ENCODE assay signal across 8 mouse cellular contexts in genomic region chr4:104514568-104515000, GRCm38 (mm10).
DNase-seq lines count a peak whose midpoint lies in the region; ATAC-seq and TF ChIP-seq lines count a peak whose summit lies in the region.

No protein-coding gene starts in this region.

- no peaks in the 10 kb centered on the region for H3K27me3 ChIP-seq in forebrain, embryonic 16.5 days (replicated peaks; ENCODE audit: control insufficient read depth, insufficient read depth, low read length)
- H3K27me3 ChIP-seq in liver, adult 2 months (ENCODE audit: control insufficient read depth, insufficient read depth, low read length), result no peaks in the 10 kb centered on the region

- no peaks in the 10 kb centered on the region for H3K79me2 ChIP-seq in liver, adult 2 months (ENCODE audit: control insufficient read depth, insufficient read depth, low read length)

- no peak overlapping the region for H3K9ac ChIP-seq in forebrain, embryonic 16.5 days (replicated peaks; ENCODE audit: low read depth, low read length)
- peak overlapping the region; percentile 26; the same call in 1 of the 2 replicates for H3K9ac ChIP-seq in liver, adult 2 months (ENCODE audit: low read depth, low read length)

- 2% methylated on average over 10 of the region's 10 CpGs for WGBS in forebrain, embryonic 16.5 days
- 2% methylated on average over 9 of the region's 10 CpGs for WGBS in liver, adult 2 months

- peak; percentile 58 for ATAC-seq in forebrain, embryonic 16.5 days

- H3K4me3 ChIP-seq in bone marrow macrophage, adult 2 months (ENCODE audit: insufficient read depth, low read length), result no peak overlapping the region
- peak overlapping the region; percentile 18; the same call in 1 of the 2 replicates for H3K4me3 ChIP-seq in forebrain, embryonic 16.5 days (replicated peaks; ENCODE audit: low read length)
- peak overlapping the region; percentile 32 for H3K4me3 ChIP-seq in liver, adult 2 months (ENCODE audit: insufficient read depth, low read depth, low read length)

- TF ChIP-seq CTCF in bone marrow macrophage, adult 2 months (IDR thresholded peaks at IDR 0.05; ENCODE audit: low read depth, low read length), result 0 out of 2 replicates have a peak, but pooled peaks have one; percentile 21
- TF ChIP-seq CTCF in liver, adult 2 months (IDR thresholded peaks at IDR 0.05; ENCODE audit: low read depth, low read length), result peak; percentile 78

- DNase-seq in gastrocnemius, postnatal 10 days, result peak; percentile 17
- no peak for DNase-seq in gastrocnemius, adult 18-20 months (ENCODE audit: low spot score)
- peak; percentile 23 for DNase-seq in kidney, adult 11 months
- DNase-seq in liver, adult 2 months (ENCODE audit: extremely low read depth, low read depth, low spot score), result peak; percentile 81
- peak; percentile 60 for DNase-seq in neural tube, embryonic 10.5 days (ENCODE audit: extremely low spot score, low spot score)
- no peak for DNase-seq in B cell, adult 2 months

- H3K27ac ChIP-seq in bone marrow macrophage, adult 2 months (ENCODE audit: insufficient read depth, low read depth, low read length), result no peak overlapping the region
- no peak overlapping the region for H3K27ac ChIP-seq in forebrain, embryonic 16.5 days (ENCODE audit: low read length)
- H3K27ac ChIP-seq in liver, adult 2 months (replicated peaks; ENCODE audit: insufficient read depth, low read depth, low read length), result no peak overlapping the region

- H3K4me2 ChIP-seq in forebrain, embryonic 16.5 days (ENCODE audit: low read length), result peak overlapping the region; percentile 28; the same call in 1 of the 2 replicates

- H3K4me1 ChIP-seq in bone marrow macrophage, adult 2 months (ENCODE audit: control insufficient read depth, insufficient read depth, low read length), result no peaks in the 10 kb centered on the region
- H3K4me1 ChIP-seq in forebrain, embryonic 16.5 days (replicated peaks; ENCODE audit: control insufficient read depth, insufficient read depth, low read length), result peaks cover 15% of the 10 kb centered on the region
- no peaks in the 10 kb centered on the region; the same call in 1 of the 2 replicates for H3K4me1 ChIP-seq in liver, adult 2 months (ENCODE audit: control insufficient read depth, insufficient read depth, low read length)

- H3K9me3 ChIP-seq in forebrain, embryonic 16.5 days (ENCODE audit: control insufficient read depth, low read length), result no peaks in the 10 kb centered on the region

- no peak for TF ChIP-seq POLR2A in bone marrow macrophage, adult 2 months (IDR thresholded peaks at IDR 0.05; ENCODE audit: borderline replicate concordance, low read depth, low read length)
- no peak for TF ChIP-seq POLR2A in liver, adult 2 months (IDR thresholded peaks at IDR 0.05; ENCODE audit: extremely low read depth, insufficient read depth, low read length)

- H3K36me3 ChIP-seq in forebrain, embryonic 16.5 days (ENCODE audit: control insufficient read depth, insufficient read depth), result no peaks in the 10 kb centered on the region
- H3K36me3 ChIP-seq in liver, adult 2 months (ENCODE audit: control insufficient read depth, insufficient read depth, low read length), result no peaks in the 10 kb centered on the region

Comparison
In these comparisons a context has a peak if more than half of its experiments do, and no peak if none do; other contexts are left out.
1. DNase-seq: peak in gastrocnemius, postnatal 10 days (single experiment), kidney, adult 11 months (single experiment), liver, adult 2 months (single experiment) and neural tube, embryonic 10.5 days (single experiment); none in gastrocnemius, adult 18-20 months (single experiment) and B cell, adult 2 months (0 of 2).